Mouse (Mus musculus) CH12.LX (cell line): ENCODE results near the gene Tsga13. TPM values are rescaled to one million over a fixed set of nuclear protein-coding genes. Genes with fewer than 3 reads are reported as not detected.

Experiments
- DNase-seq: peaks from one replicate; pipeline ENCODE4 v3.0.0-alpha.2; 2013; ENCODE audit errors: extremely low read depth
- H3K27ac ChIP-seq: 2 replicates; pipeline ENCODE4 v1.5.1; 2012; ENCODE audit warnings: low read depth, mild to moderate bottlenecking, control low read depth, moderate library complexity; ENCODE audit not compliant: insufficient read depth
- H3K27me3 ChIP-seq: replicated peaks from 2 replicates; pipeline ENCODE3; 2012; ENCODE audit warnings: inconsistent platforms
- H3K36me3 ChIP-seq, 2 experiments: replicated peaks in 1 of 2; 2 replicates each; pipeline versions ENCODE3 to v1.6.1; 2012; ENCODE audit warnings: inconsistent platforms in 1 of 2, low read length in 1 of 2, mild to moderate bottlenecking in 1 of 2, mixed read lengths in 1 of 2, moderate library complexity in 1 of 2; ENCODE audit not compliant: control insufficient read depth in 1 of 2, insufficient read depth in 1 of 2
- H3K4me1 ChIP-seq, 2 experiments: 2 replicates each; pipeline ENCODE4 v1.6.1; 2012; ENCODE audit warnings: inconsistent platforms in 1 of 2, moderate library complexity in 1 of 2; ENCODE audit not compliant: insufficient read depth in 2 of 2, control insufficient read depth in 1 of 2
- H3K4me2 ChIP-seq: 2 replicates; pipeline ENCODE4 v1.6.1; 2012; ENCODE audit warnings: low read depth, mild to moderate bottlenecking, control low read depth; ENCODE audit not compliant: poor library complexity, insufficient read depth, severe bottlenecking
- H3K4me3 ChIP-seq, 3 experiments: fragments of 150-350 bp in 1 of 3; sonication (generic) in 1 of 3; replicated peaks in 1 of 3; 2 replicates each; pipeline versions ENCODE3 to v1.5.1; 2011 to 2012; ENCODE audit warnings: low read depth in 2 of 3, low read length in 2 of 3, mild to moderate bottlenecking in 2 of 3, moderate library complexity in 2 of 3, control low read depth in 1 of 3, improper control_type of control experiment in 1 of 3, inconsistent platforms in 1 of 3, mixed read lengths in 1 of 3; ENCODE audit not compliant: poor library complexity in 1 of 3
- H3K79me2 ChIP-seq: replicated peaks from 2 replicates; pipeline ENCODE4 v1.6.1; 2012; ENCODE audit warnings: mild to moderate bottlenecking, moderate library complexity; ENCODE audit not compliant: control insufficient read depth, poor library complexity, insufficient read depth, severe bottlenecking; ENCODE audit errors: extremely low read depth
- H3K9ac ChIP-seq: 2 replicates; pipeline ENCODE4 v1.6.1; 2012; ENCODE audit warnings: low read depth, mild to moderate bottlenecking, control low read depth, moderate library complexity; ENCODE audit not compliant: insufficient read depth
- H3K9me3 ChIP-seq: replicated peaks from 2 replicates; pipeline ENCODE3; 2012; ENCODE audit warnings: low read length, inconsistent platforms, mixed read lengths
- BHLHE40 ChIP-seq: IDR thresholded peaks from 2 replicates; pipeline ENCODE4 v1.6.1; 2011; ENCODE audit warnings: mild to moderate bottlenecking, low read depth, low read length, improper control_type of control experiment
- CHD2 ChIP-seq: IDR thresholded peaks from 2 replicates; pipeline ENCODE4 v1.6.1; 2011; ENCODE audit warnings: low read length, improper control_type of control experiment
- CTCF ChIP-seq, 2 experiments: IDR thresholded peaks in 1 of 2; conservative IDR thresholded peaks in 1 of 2; 2 replicates each; pipeline ENCODE4 v1.5.1; 2011 to 2012; ENCODE audit warnings: low read depth in 2 of 2, low read length in 2 of 2, improper control_type of control experiment in 1 of 2, inconsistent platforms in 1 of 2, mild to moderate bottlenecking in 1 of 2, moderate library complexity in 1 of 2
- E2F4 ChIP-seq: IDR thresholded peaks from 2 replicates; pipeline ENCODE4 v1.6.1; 2011; ENCODE audit warnings: low read depth, low read length, improper control_type of control experiment; ENCODE audit not compliant: insufficient replicate concordance
- EP300 ChIP-seq: IDR thresholded peaks from 2 replicates; pipeline ENCODE4 v1.6.1; 2011; ENCODE audit warnings: low read length, improper control_type of control experiment
- GABPA ChIP-seq: IDR thresholded peaks from 2 replicates; pipeline ENCODE4 v1.6.1; 2012; ENCODE audit warnings: low read depth, low read length, improper control_type of control experiment, inconsistent platforms; ENCODE audit not compliant: insufficient replicate concordance
- IRF4 ChIP-seq: IDR thresholded peaks from 2 replicates; pipeline ENCODE4 v1.6.1; 2014; ENCODE audit warnings: low read depth, mild to moderate bottlenecking, inconsistent platforms, low read length, improper control_type of control experiment
- JUN ChIP-seq: IDR thresholded peaks from 2 replicates; pipeline ENCODE4 v1.6.1; 2011; ENCODE audit warnings: low read depth, mild to moderate bottlenecking, low read length, improper control_type of control experiment, moderate library complexity; ENCODE audit not compliant: insufficient read depth
- JUND ChIP-seq: conservative IDR thresholded peaks from 2 replicates; pipeline ENCODE4 v1.6.1; 2011; ENCODE audit warnings: low read depth, low read length, improper control_type of control experiment
- KAT2A ChIP-seq: IDR thresholded peaks from 2 replicates; pipeline ENCODE4 v1.6.1; 2012; ENCODE audit warnings: low read length, improper control_type of control experiment, inconsistent platforms; ENCODE audit not compliant: insufficient replicate concordance
- MAX ChIP-seq: IDR thresholded peaks from 2 replicates; pipeline ENCODE4 v1.6.1; 2011; ENCODE audit warnings: low read length, improper control_type of control experiment
- MAZ ChIP-seq: IDR thresholded peaks from 2 replicates; pipeline ENCODE4 v1.6.1; 2012; ENCODE audit warnings: low read depth, mild to moderate bottlenecking, inconsistent platforms, low read length, improper control_type of control experiment, moderate library complexity
- MEF2A ChIP-seq: IDR thresholded peaks from 2 replicates; pipeline ENCODE4 v1.6.1; 2014; ENCODE audit warnings: low read depth, mild to moderate bottlenecking, inconsistent platforms, low read length, improper control_type of control experiment, borderline replicate concordance
- MXI1 ChIP-seq: IDR thresholded peaks from 2 replicates; pipeline ENCODE4 v1.6.1; 2011; ENCODE audit warnings: mild to moderate bottlenecking, low read depth, low read length, improper control_type of control experiment
- NELFE ChIP-seq: IDR thresholded peaks from 2 replicates; pipeline ENCODE4 v1.6.1; 2011; ENCODE audit warnings: low read depth, low read length, improper control_type of control experiment
- USF2 ChIP-seq: conservative IDR thresholded peaks from 2 replicates; pipeline ENCODE4 v1.6.1; 2011; ENCODE audit warnings: low read depth, low read length, improper control_type of control experiment
- ZC3H11A ChIP-seq: IDR thresholded peaks from 2 replicates; pipeline ENCODE4 v1.6.1; 2012; ENCODE audit warnings: low read depth, mild to moderate bottlenecking, inconsistent platforms, low read length, improper control_type of control experiment
- ZMIZ1 ChIP-seq: IDR thresholded peaks from 2 replicates; pipeline ENCODE4 v1.6.1; 2012; ENCODE audit warnings: low read depth, mild to moderate bottlenecking, inconsistent platforms, low read length, improper control_type of control experiment
- dilution Hi-C: fragments of 300-500 bp; cut with MboI; formaldehyde crosslinking; loops from 2 replicates; pipeline ENCODE4 v1.14.3; 2020; ENCODE audit warnings: low sequenced_read_pairs; ENCODE audit not compliant: extremely low pct_unique_long_range_greater_than_20kb, extremely low pct_ligation_motif_present
- in situ Hi-C: fragments of 300-500 bp; cut with MboI; formaldehyde crosslinking; loops from 3 replicates; pipeline ENCODE4 v1.14.3; 2019; ENCODE audit warnings: low sequenced_read_pairs, low pct_ligation_motif_present, low pct_unique_long_range_greater_than_20kb, mixed read lengths
- polyA plus RNA-seq: library from polyadenylated mRNA; unstranded; fragments of >175 nt; gene quantifications from 2 replicates; pipeline ENCODE4 v1.2.1, GENCODE M21; 2012; ENCODE audit warnings: low read depth; ENCODE audit not compliant: insufficient read length
- total RNA-seq, 2 experiments: library from RNA; depleted of rRNA; stranded (reverse); fragments of 300-350 nt in 1 of 2; fragments of >200 nt in 1 of 2; gene quantifications; 2 replicates each; pipeline ENCODE4 v1.2.3; 2012 to 2014

The Tsga13 gene
- total and polyA plus RNA-seq, 3 experiments = not detected

DNA sequence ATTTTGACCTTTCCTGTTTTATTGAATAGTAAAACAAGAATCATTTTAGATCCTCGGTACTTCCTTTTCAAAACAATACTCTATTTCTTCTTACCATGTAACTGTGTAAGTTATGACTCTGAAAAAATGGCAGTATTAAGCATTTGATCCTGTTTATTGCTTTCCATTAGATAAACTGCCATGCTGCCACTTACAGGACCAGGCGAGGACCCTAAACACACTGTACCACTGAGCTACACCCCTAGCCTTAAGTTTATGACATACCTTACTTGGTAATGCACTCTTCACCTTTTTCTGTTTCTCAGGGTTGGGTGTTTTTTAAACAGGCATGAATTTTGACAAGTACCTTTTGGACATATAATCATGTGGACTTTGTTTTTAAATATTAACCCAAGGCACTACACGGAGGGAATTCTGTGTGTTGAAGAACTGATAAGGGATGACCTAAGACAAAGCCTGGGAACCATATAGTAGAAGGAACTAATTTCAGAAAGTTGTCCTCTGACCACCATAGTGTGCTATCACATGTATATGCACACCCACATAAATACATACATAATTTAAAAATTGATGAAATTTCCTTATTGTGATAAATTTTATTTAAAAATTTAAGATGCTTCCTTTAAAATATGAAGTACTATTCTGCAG is 50.2 kb downstream of the Tsga13 start:
- in situ Hi-C loops = no loop called here
- DNase-seq = no peak
- H3K9ac ChIP-seq = no peak overlapping the region
- no peaks in the 10 kb centered on the region for H3K4me1 ChIP-seq
- TF ChIP-seq E2F4 (no peak), ZMIZ1 (no peak), MEF2A (no peak), MAX (no peak), USF2 (no peak), JUND (no peak), NELFE (no peak), ZC3H11A (no peak), CHD2 (no peak), KAT2A (no peak), EP300 (no peak), MXI1 (no peak), JUN (no peak), MAZ (no peak), GABPA (no peak), BHLHE40 (no peak), CTCF (conservative IDR thresholded peaks at IDR 0.05 in 1 of 2, IDR thresholded peaks at IDR 0.05 in 1 of 2; ENCODE audit: low read depth in 2 of 2, low read length in 2 of 2) (no peak)
- no peak overlapping the region for H3K4me2 ChIP-seq
- H3K79me2 ChIP-seq = no peaks in the 10 kb centered on the region
- H3K27ac ChIP-seq = no peak overlapping the region
- no peak overlapping the region for H3K4me3 ChIP-seq
- dilution Hi-C loops = no loop called here
- no peaks in the 10 kb centered on the region for H3K27me3 ChIP-seq
- H3K9me3 ChIP-seq = no peaks in the 10 kb centered on the region
- peaks cover 0 to 3% of the 10 kb centered on the region in 2 experiments for H3K36me3 ChIP-seq

DNA sequence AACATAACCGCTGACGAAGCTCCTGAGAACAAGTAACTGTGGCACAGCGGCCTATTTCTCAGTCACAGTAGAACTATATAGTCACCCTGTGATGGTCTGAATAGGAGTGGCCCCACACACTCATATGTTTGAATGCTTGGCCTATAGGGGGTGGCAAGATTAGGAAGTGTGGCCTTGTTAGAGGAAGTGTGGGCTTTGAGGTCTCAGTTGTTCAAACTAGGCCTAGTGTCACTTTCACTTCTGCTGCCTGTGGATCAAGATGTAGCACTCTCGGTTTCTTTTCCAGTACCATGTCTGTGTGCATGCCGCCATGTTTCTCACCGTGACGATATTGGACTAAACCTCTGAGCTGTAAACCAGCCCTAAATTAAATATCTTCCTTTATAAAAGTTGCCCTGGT is 59.4 kb downstream of the Tsga13 start:
- dilution Hi-C loops = no loop called here
- peak; percentile 52 for DNase-seq
- TF ChIP-seq IRF4 = peak; percentile 58
- TF ChIP-seq E2F4 = no peak

More for the DNA sequence above, 59.4 kb downstream of the Tsga13 start:
- no peak overlapping the region for H3K4me2 ChIP-seq
- H3K27ac ChIP-seq = no peak overlapping the region
- peaks cover 0 to 33% of the 10 kb centered on the region in 2 experiments for H3K36me3 ChIP-seq
- H3K9ac ChIP-seq = no peak overlapping the region
- no peak overlapping the region for H3K4me3 ChIP-seq
- H3K27me3 ChIP-seq = no peaks in the 10 kb centered on the region
- in situ Hi-C loops = no loop called here
- H3K79me2 ChIP-seq = no peaks in the 10 kb centered on the region
- H3K9me3 ChIP-seq = peaks cover 3% of the 10 kb centered on the region
- peaks cover 0 to 11% of the 10 kb centered on the region in 2 experiments; a peak in 2 of 4 replicates for H3K4me1 ChIP-seq
